Mouse (Mus musculus): ENCODE results near the gene Pter. TPM values are rescaled to one million over a fixed set of nuclear protein-coding genes. Genes with fewer than 3 reads are reported as not detected.

The Pter gene
- total RNA-seq, 1 experiment = 3.9 TPM

DNA sequence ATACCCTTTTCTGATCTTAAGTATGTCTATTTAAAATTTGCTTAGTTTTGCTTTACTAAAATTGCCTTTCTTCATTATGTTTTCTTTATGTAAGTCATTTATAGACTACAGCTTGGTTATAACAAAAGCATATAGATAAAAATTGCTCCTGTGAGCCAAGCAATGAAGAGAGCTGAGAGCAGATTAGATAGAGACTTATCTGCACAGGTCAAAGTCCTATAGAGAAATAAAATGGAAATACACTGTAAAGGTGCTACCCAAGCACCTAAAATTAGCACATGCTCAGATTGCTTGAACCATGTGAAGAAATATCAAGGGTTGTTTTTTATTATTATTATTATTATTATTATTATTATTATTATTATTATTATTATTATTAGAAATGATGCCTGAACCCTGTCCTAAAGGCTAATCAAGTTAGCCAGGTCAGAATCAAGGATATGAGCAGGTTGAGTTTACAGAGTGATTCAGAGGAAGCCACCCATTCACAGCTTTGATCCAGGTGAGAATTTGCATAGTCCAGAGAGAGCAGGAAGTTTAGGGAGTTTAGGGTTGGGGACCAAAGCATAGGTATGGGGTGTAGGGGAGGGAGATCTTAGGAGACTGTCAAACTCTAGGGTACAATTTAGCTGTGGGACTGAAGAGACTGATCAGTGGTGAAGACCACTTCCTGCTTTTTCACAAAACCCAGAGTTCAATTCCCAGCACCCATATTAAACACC, 33.0 kb downstream of the Pter start:
- Histone ChIP-seq H3K4me1 (ENCODE audit: control insufficient read depth in 2 of 2, insufficient read depth in 2 of 2, low read length in 2 of 2, poor library complexity in 1 of 2) (no peaks in the 10 kb centered on the region), H3K4me3 (ENCODE audit: insufficient read depth in 1 of 2, low read depth in 1 of 2, low read length in 2 of 2, poor library complexity in 1 of 2, severe bottlenecking in 1 of 2) (no peak overlapping the region), H3K9me3 (ENCODE audit: control insufficient read depth, insufficient read depth, low read depth, low read length) (no peaks in the 10 kb centered on the region), H3K27ac (ENCODE audit: insufficient read depth, low read depth, low read length, poor library complexity, severe bottlenecking) (no peak overlapping the region), H3K9ac (ENCODE audit: insufficient read depth, low read depth, low read length, poor library complexity, severe bottlenecking) (no peak overlapping the region), H3K36me3 (ENCODE audit: control insufficient read depth, insufficient read depth, low read length, poor library complexity, severe bottlenecking) (no peaks in the 10 kb centered on the region)
- in situ Hi-C loops (cut with MboI; ENCODE audit: low sequenced_read_pairs in 2 of 2, unreplicated experiment in 2 of 2) = no loop called here
- DNase-seq (ENCODE audit: low read depth, low spot score) = no peak
- no peak for TF ChIP-seq MAFK (IDR thresholded peaks at IDR 0.05; ENCODE audit: insufficient read depth, low read depth, low read length)
- TF ChIP-seq CHD2 (IDR thresholded peaks at IDR 0.05; ENCODE audit: low read depth, low read length) = no peak
- no peak for TF ChIP-seq ZNF384 (IDR thresholded peaks at IDR 0.05; ENCODE audit: low read depth, low read length)
- TF ChIP-seq ZC3H11A (IDR thresholded peaks at IDR 0.05; ENCODE audit: borderline replicate concordance, low read depth, low read length) = no peak
- TF ChIP-seq HCFC1 (IDR thresholded peaks at IDR 0.05; ENCODE audit: borderline replicate concordance, insufficient read depth, low read length) = no peak

DNA sequence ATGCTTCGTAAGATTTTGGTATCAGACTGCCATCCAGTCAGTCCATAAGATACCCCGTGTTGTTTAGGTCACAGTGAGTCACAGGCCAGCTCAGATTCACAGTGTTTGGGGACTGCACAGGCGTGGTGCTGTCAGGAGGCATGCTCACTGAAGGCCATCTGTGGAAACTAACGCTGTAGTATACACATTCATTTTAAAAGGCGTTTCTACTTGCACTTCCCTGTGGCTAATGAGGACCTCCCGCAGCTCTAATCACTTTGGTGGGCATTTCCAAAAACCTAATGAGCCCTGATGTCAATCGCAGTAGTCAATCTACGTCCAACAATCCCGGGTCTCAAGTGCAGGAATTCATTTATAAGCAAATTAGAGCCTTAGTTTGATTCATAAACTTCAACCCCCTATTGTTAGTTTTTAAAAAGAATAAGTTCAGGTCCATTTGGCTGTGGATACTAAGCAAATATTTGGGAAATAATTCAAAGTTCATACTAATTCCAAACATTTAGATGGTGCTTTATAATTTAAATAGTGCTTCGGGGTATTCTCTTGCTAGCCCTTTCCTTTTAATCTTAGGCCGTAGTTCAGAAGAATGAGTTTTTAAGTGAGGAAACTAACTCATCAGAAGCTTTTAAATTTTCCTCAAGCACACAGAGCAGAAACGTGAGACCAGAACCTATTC, 46.3 kb downstream of the Pter start:
- no peaks in the 10 kb centered on the region for H3K4me1 ChIP-seq (ENCODE audit: control insufficient read depth in 2 of 2, insufficient read depth in 2 of 2, low read length in 2 of 2, poor library complexity in 1 of 2)
- no peak for TF ChIP-seq MAFK (IDR thresholded peaks at IDR 0.05; ENCODE audit: insufficient read depth, low read depth, low read length)
- no peak for TF ChIP-seq ZC3H11A (IDR thresholded peaks at IDR 0.05; ENCODE audit: borderline replicate concordance, low read depth, low read length)
- TF ChIP-seq ZNF384 (IDR thresholded peaks at IDR 0.05; ENCODE audit: low read depth, low read length) = no peak
- no peak for TF ChIP-seq HCFC1 (IDR thresholded peaks at IDR 0.05; ENCODE audit: borderline replicate concordance, insufficient read depth, low read length)
- no peak for TF ChIP-seq CHD2 (IDR thresholded peaks at IDR 0.05; ENCODE audit: low read depth, low read length)
- in situ Hi-C loops (cut with MboI; ENCODE audit: low sequenced_read_pairs in 2 of 2, unreplicated experiment in 2 of 2) = no loop called here
- H3K9ac ChIP-seq (ENCODE audit: insufficient read depth, low read depth, low read length, poor library complexity, severe bottlenecking) = no peak overlapping the region
- no peak for DNase-seq (ENCODE audit: low read depth, low spot score)
- H3K4me3 ChIP-seq (ENCODE audit: insufficient read depth in 1 of 2, low read depth in 1 of 2, low read length in 2 of 2, poor library complexity in 1 of 2, severe bottlenecking in 1 of 2) = no peak overlapping the region
- H3K27ac ChIP-seq (ENCODE audit: insufficient read depth, low read depth, low read length, poor library complexity, severe bottlenecking) = no peak overlapping the region
- H3K9me3 ChIP-seq (ENCODE audit: control insufficient read depth, insufficient read depth, low read depth, low read length) = no peaks in the 10 kb centered on the region
- H3K36me3 ChIP-seq (ENCODE audit: control insufficient read depth, insufficient read depth, low read length, poor library complexity, severe bottlenecking) = no peaks in the 10 kb centered on the region

DNA sequence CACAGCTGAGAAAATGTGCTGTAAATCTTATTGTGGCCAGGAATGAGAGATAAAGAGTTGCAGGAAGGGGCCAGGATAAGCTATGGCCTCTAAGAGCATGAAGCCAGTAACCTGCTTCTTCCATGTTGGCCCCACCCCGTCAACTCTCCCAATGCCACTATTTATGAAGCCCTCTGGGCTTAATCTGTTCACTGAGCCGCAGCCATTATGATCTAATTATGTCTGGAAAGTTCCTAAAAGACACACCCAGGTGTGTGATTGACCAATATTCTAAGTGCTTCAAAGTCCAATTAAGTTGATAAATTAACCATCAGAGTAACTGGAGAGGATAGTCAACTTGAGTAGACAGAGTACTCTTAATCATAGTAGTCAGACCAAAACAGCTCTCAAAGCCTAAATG, 49.9 kb downstream of the Pter start:
- Histone ChIP-seq H3K4me1 (ENCODE audit: control insufficient read depth in 2 of 2, insufficient read depth in 2 of 2, low read length in 2 of 2, poor library complexity in 1 of 2) (no peaks in the 10 kb centered on the region), H3K4me3 (ENCODE audit: insufficient read depth in 1 of 2, low read depth in 1 of 2, low read length in 2 of 2, poor library complexity in 1 of 2, severe bottlenecking in 1 of 2) (no peak overlapping the region), H3K36me3 (ENCODE audit: control insufficient read depth, insufficient read depth, low read length, poor library complexity, severe bottlenecking) (no peaks in the 10 kb centered on the region), H3K9ac (ENCODE audit: insufficient read depth, low read depth, low read length, poor library complexity, severe bottlenecking) (no peak overlapping the region), H3K27ac (ENCODE audit: insufficient read depth, low read depth, low read length, poor library complexity, severe bottlenecking) (no peak overlapping the region), H3K9me3 (ENCODE audit: control insufficient read depth, insufficient read depth, low read depth, low read length) (no peaks in the 10 kb centered on the region)
- DNase-seq (ENCODE audit: low read depth, low spot score) = no peak
- in situ Hi-C loops (cut with MboI; ENCODE audit: low sequenced_read_pairs in 2 of 2, unreplicated experiment in 2 of 2) = no loop called here
- TF ChIP-seq CHD2 (IDR thresholded peaks at IDR 0.05; ENCODE audit: low read depth, low read length) (no peak), HCFC1 (IDR thresholded peaks at IDR 0.05; ENCODE audit: borderline replicate concordance, insufficient read depth, low read length) (no peak), ZC3H11A (IDR thresholded peaks at IDR 0.05; ENCODE audit: borderline replicate concordance, low read depth, low read length) (no peak), ZNF384 (IDR thresholded peaks at IDR 0.05; ENCODE audit: low read depth, low read length) (no peak), MAFK (IDR thresholded peaks at IDR 0.05; ENCODE audit: insufficient read depth, low read depth, low read length) (no peak)

DNA sequence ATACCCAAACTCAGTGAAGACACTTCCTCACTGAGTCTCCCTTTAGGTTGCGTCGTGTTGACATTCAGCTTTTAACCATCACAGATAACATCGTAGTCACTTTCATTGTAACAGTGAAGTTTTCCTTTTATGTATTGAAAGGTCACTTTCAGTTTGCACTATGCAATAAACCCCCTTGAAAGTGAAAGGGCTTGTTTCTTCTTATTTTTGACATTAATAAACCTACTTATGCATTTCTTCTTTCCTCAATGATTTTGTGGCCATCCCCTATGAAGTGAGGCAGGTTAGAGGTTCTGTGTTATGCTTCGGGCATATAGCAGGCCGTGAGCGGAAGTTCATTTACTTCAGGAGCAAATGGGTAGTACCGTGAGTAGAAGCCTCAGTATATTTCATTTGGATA, 53.5 kb downstream of the Pter start:
- no peaks in the 10 kb centered on the region for H3K9me3 ChIP-seq (ENCODE audit: control insufficient read depth, insufficient read depth, low read depth, low read length)
- no peak overlapping the region for H3K9ac ChIP-seq (ENCODE audit: insufficient read depth, low read depth, low read length, poor library complexity, severe bottlenecking)
- H3K4me3 ChIP-seq (ENCODE audit: insufficient read depth in 1 of 2, low read depth in 1 of 2, low read length in 2 of 2, poor library complexity in 1 of 2, severe bottlenecking in 1 of 2) = no peak overlapping the region
- no peak for DNase-seq (ENCODE audit: low read depth, low spot score)
- no peaks in the 10 kb centered on the region for H3K36me3 ChIP-seq (ENCODE audit: control insufficient read depth, insufficient read depth, low read length, poor library complexity, severe bottlenecking)
- no peaks in the 10 kb centered on the region for H3K4me1 ChIP-seq (ENCODE audit: control insufficient read depth in 2 of 2, insufficient read depth in 2 of 2, low read length in 2 of 2, poor library complexity in 1 of 2)
- TF ChIP-seq MAFK (IDR thresholded peaks at IDR 0.05; ENCODE audit: insufficient read depth, low read depth, low read length) = no peak
- TF ChIP-seq ZC3H11A (IDR thresholded peaks at IDR 0.05; ENCODE audit: borderline replicate concordance, low read depth, low read length) = no peak
- TF ChIP-seq HCFC1 (IDR thresholded peaks at IDR 0.05; ENCODE audit: borderline replicate concordance, insufficient read depth, low read length) = no peak
- no peak for TF ChIP-seq CHD2 (IDR thresholded peaks at IDR 0.05; ENCODE audit: low read depth, low read length)
- no peak for TF ChIP-seq ZNF384 (IDR thresholded peaks at IDR 0.05; ENCODE audit: low read depth, low read length)
- in situ Hi-C loops (cut with MboI; ENCODE audit: low sequenced_read_pairs in 2 of 2, unreplicated experiment in 2 of 2) = no loop called here
- no peak overlapping the region for H3K27ac ChIP-seq (ENCODE audit: insufficient read depth, low read depth, low read length, poor library complexity, severe bottlenecking)
